Mouse (Mus musculus) kidney, postnatal 0 days (tissue): ENCODE results near the gene Vill. TPM values are rescaled to one million over a fixed set of nuclear protein-coding genes. Genes with fewer than 3 reads are reported as not detected.

Experiments
- ATAC-seq: fragments of 200-750 bp; cut with Nextera tagmentation; replicated peaks from 2 replicates; pipeline ENCODE4 v1.8.0; 2017; ENCODE audit warnings: low read depth, moderate number of reproducible peaks, moderate TSS enrichment, moderate library complexity; ENCODE audit not compliant: low FRiP score
- DNase-seq: peaks from one replicate; pipeline ENCODE4 v3.0.0-alpha.2; 2016; ENCODE audit warnings: low spot score
- H3K27ac ChIP-seq: fragments of 300-500 bp; sonication (generic); 2 replicates; pipeline ENCODE4 v1.5.1; 2014; ENCODE audit warnings: mild to moderate bottlenecking
- H3K27me3 ChIP-seq: fragments of 300-500 bp; sonication (generic); 2 replicates; pipeline ENCODE4 v1.6.1; 2014; ENCODE audit warnings: low read length, mixed read lengths; ENCODE audit not compliant: insufficient read depth
- H3K36me3 ChIP-seq: fragments of 300-500 bp; sonication (generic); 2 replicates; pipeline ENCODE4 v1.6.1; 2014; ENCODE audit warnings: low read length, mixed read lengths; ENCODE audit not compliant: insufficient read depth
- H3K4me1 ChIP-seq: fragments of 300-500 bp; sonication (generic); replicated peaks from 2 replicates; pipeline ENCODE4 v1.6.1; 2014; ENCODE audit warnings: antibody characterized with exemption, low read length, mixed read lengths; ENCODE audit not compliant: insufficient read depth
- H3K4me2 ChIP-seq: fragments of 300-500 bp; sonication (generic); 2 replicates; pipeline ENCODE4 v1.6.1; 2014; ENCODE audit warnings: mild to moderate bottlenecking, low read length, moderate library complexity, mixed read lengths
- H3K4me3 ChIP-seq: fragments of 300-500 bp; sonication (generic); replicated peaks from 2 replicates; pipeline ENCODE4 v1.5.1; 2014; ENCODE audit warnings: low read depth, low read length
- H3K9ac ChIP-seq: fragments of 300-500 bp; sonication (generic); 2 replicates; pipeline ENCODE4 v1.6.1; 2014; ENCODE audit warnings: low read depth, low read length
- H3K9me3 ChIP-seq: fragments of 300-500 bp; sonication (generic); replicated peaks from 2 replicates; pipeline ENCODE4 v1.6.1; 2016; ENCODE audit warnings: low read length, inconsistent platforms, mixed read lengths
- CTCF ChIP-seq: IDR thresholded peaks from 2 replicates; pipeline ENCODE4 v1.5.1; 2016; ENCODE audit warnings: antibody characterized with exemption, low read depth, mild to moderate bottlenecking, moderate library complexity
- WGBS: fragments of 180-500 bp; shearing (Covaris S2); extraction: QIAGEN DNeasy Blood & Tissue Kit; methylation state at CpG from one replicate; pipeline ENCODE4 v1.1.7; 2014; 5-methylcytosine and 5-hydroxymethylcytosine counted together
- microRNA-seq: library from miRNA; unstranded; fragments of <30 nt; microRNA quantifications from one replicate; pipeline ENCODE4, GENCODE M21; 2016
- polyA plus RNA-seq: library from polyadenylated mRNA; unstranded; fragments of >200 nt; fragmentation: Nextera tagmentation; extraction: Ambion mirVana; gene quantifications from 2 replicates; pipeline ENCODE4 v1.2.1, GENCODE M21; 2015

Gene Vill
- polyA plus RNA-seq, 1 experiment from 2014 or later = 38.8 TPM

DNA sequence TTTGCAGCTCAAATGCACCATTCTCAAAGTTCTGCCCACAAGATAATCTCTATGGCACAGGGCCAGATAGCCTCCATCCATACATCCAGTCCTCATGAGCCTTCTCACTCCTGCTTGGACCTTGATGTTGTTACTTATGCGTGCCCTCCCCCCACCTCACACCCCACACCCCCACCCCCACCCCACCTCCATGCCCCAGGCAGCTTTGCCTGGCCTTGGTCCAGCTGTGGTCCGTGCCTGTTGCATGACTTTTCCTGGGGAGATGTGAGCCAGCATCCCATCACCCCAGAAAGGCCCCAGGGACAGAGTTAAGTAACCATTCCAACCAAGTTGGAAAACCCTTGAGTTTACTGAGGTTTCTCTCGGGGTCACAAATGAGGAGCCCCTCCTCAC is 67.6 kb downstream of the Vill start:
- Histone ChIP-seq H3K4me1 (peaks cover 8% of the 10 kb centered on the region; the same call in 1 of the 2 replicates), H3K4me2 (peak overlapping the region; percentile 21), H3K4me3 (no peak overlapping the region), H3K9ac (no peak overlapping the region), H3K27me3 (no peaks in the 10 kb centered on the region), H3K27ac (peak overlapping the region; percentile 85), H3K36me3 (no peaks in the 10 kb centered on the region), H3K9me3 (no peaks in the 10 kb centered on the region)
- 38% methylated on average over 3 of the region's 3 CpGs for WGBS
- no peak for TF ChIP-seq CTCF
- ATAC-seq (no peak), DNase-seq (no peak)

Small RNA genes within 50 kb of the gene (microRNA-seq; reads per million reads assigned to microRNA genes)
- gene Mir26a-1 = 26.6 reads per million, percentile 37 among the genes with 10 or more reads in this experiment

Other genes with a start within 250 kb of the Vill start
- 21.9 and 24.2 TPM in 2 replicates for gene Ctdspl, start 126.3 kb upstream of the Vill start, polyA plus RNA-seq
- 17.3 and 17.8 TPM in 2 replicates for gene Plcd1, start 40.7 kb downstream of the Vill start, polyA plus RNA-seq
- gene Dlec1, start 49.7 kb downstream of the Vill start, polyA plus RNA-seq = 6.4 and 6.6 TPM in 2 replicates
- gene Acaa1b, start 104.3 kb downstream of the Vill start, polyA plus RNA-seq = 72.8 and 79.8 TPM in 2 replicates
- not detected in 2 replicates for gene Gm47289, start 106.4 kb downstream of the Vill start, polyA plus RNA-seq
- 45.6 and 53.7 TPM in 2 replicates for gene Slc22a13, start 156.3 kb downstream of the Vill start, polyA plus RNA-seq